Mouse (Mus musculus): Measurements from ENCODE around the gene Lcp1. TPM values are rescaled to one million over a fixed set of nuclear protein-coding genes. Genes with fewer than 3 reads are reported as not detected.
"Not testable (repeated sequence)": the region's sequence is repeated elsewhere in the genome, so short reads cannot be mapped to it uniquely, and the experiment has no call there.

Lcp1 gene
- polyA plus RNA-seq (2015; fragmentation: Nextera tagmentation; extraction: Ambion mirVana): 177 and 212 TPM in 2 replicates

GRCm38 (mm10) chr14:75130501-75131318 is at the start of gene Lcp1, which contains the start of gene Lrrc63:
Lcp1 (plus strand) TSS chr14:75131101.
Lrrc63 (minus strand) TSS chr14:75130881.
- DNase-seq (ENCODE audit: low spot score): peak; percentile 72

GRCm38 (mm10) chr14:75102956-75103355 is 27.9 kb upstream of the Lcp1 start:
- DNase-seq (ENCODE audit: low spot score): peak; percentile 33

GRCm38 (mm10) chr14:75121658-75122057 is 9.2 kb upstream of the Lcp1 start:
- DNase-seq (ENCODE audit: low spot score): no peak

- no peak for DNase-seq (ENCODE audit: low spot score)
Observed at GRCm38 (mm10) chr14:75131324-75131935, 529 bp downstream of the Lcp1 start.

- peak; percentile 60 for DNase-seq (ENCODE audit: low spot score)
Observed at GRCm38 (mm10) chr14:75136119-75136966, 5.4 kb downstream of the Lcp1 start.

GRCm38 (mm10) chr14:75138503-75138902 is 7.6 kb downstream of the Lcp1 start:
- DNase-seq (ENCODE audit: low spot score): no peak

GRCm38 (mm10) chr14:75139225-75139624 is 8.3 kb downstream of the Lcp1 start:
- no peak for DNase-seq (ENCODE audit: low spot score)

- not testable (repeated sequence) for DNase-seq (ENCODE audit: low spot score)
Observed at GRCm38 (mm10) chr14:75147706-75148105, 16.8 kb downstream of the Lcp1 start.

GRCm38 (mm10) chr14:75148229-75148628 is 17.3 kb downstream of the Lcp1 start:
- no peak for DNase-seq (ENCODE audit: low spot score)

GRCm38 (mm10) chr14:75150653-75151052 is 19.8 kb downstream of the Lcp1 start:
- DNase-seq (ENCODE audit: low spot score): no peak

GRCm38 (mm10) chr14:75151146-75151545 is 20.2 kb downstream of the Lcp1 start:
- no peak for DNase-seq (ENCODE audit: low spot score)

GRCm38 (mm10) chr14:75154481-75154880 is 23.6 kb downstream of the Lcp1 start:
- DNase-seq (ENCODE audit: low spot score): no peak

- DNase-seq (ENCODE audit: low spot score): no peak
Observed at GRCm38 (mm10) chr14:75159375-75159774, 28.5 kb downstream of the Lcp1 start.

GRCm38 (mm10) chr14:75163866-75164265 is 33.0 kb downstream of the Lcp1 start:
- no peak for DNase-seq (ENCODE audit: low spot score)

- DNase-seq (ENCODE audit: low spot score): no peak
Observed at GRCm38 (mm10) chr14:75164345-75164744, 33.4 kb downstream of the Lcp1 start.

GRCm38 (mm10) chr14:75165574-75166131 is 34.8 kb downstream of the Lcp1 start:
- no peak for DNase-seq (ENCODE audit: low spot score)

GRCm38 (mm10) chr14:75168501-75168900 is 37.6 kb downstream of the Lcp1 start:
- no peak for DNase-seq (ENCODE audit: low spot score)

- no peak for DNase-seq (ENCODE audit: low spot score)
Observed at GRCm38 (mm10) chr14:75170546-75170945, 39.6 kb downstream of the Lcp1 start.

- no peak for DNase-seq (ENCODE audit: low spot score)
Observed at GRCm38 (mm10) chr14:75174296-75174695, 43.4 kb downstream of the Lcp1 start.

GRCm38 (mm10) chr14:75174731-75175555 is 44.0 kb downstream of the Lcp1 start:
- peak; percentile 55 for DNase-seq (ENCODE audit: low spot score)
